ENCODE assay signal across 10 mouse cellular contexts in genomic region chr14:57706760-57707099, GRCm38 (mm10). TPM values are rescaled to one million over a fixed set of nuclear protein-coding genes. Genes with fewer than 3 reads are reported as not detected.
DNase-seq lines count a peak whose midpoint lies in the region; ATAC-seq and TF ChIP-seq lines count a peak whose summit lies in the region.
"Had no signal": no experiment of that assay in that cellular context is flagged by ENCODE, and none has a peak within 500 bp of the region (broad histone marks: within the 10 kb centered on the region; RNA-seq: fewer than 3 reads in every experiment).

No protein-coding gene starts in this region.

- TF ChIP-seq POLR2A in kidney, adult 2 months (IDR thresholded peaks at IDR 0.05; ENCODE audit: low read depth, low read length) = no peak

- ATAC-seq in embryonic facial prominence, embryonic 14.5 days (ENCODE audit: low read depth) = no peak
- ATAC-seq in midbrain, embryonic 16.5 days = peak; percentile 46
- ATAC-seq in erythroid progenitor cell, adult 5-6 weeks (replicated peaks; ENCODE audit: low FRiP score, poor library complexity, severe bottlenecking) = no peak

- no peak for DNase-seq in kidney, adult 2 months
- DNase-seq in kidney, postnatal 25 days = no peak
- peak; percentile 1 for DNase-seq in embryonic facial prominence, embryonic 14.5 days (ENCODE audit: low spot score)
- peak; percentile 44 to 72 for DNase-seq in frontal cortex, adult 2 months (ENCODE audit: extremely low spot score in 1 of 2, low spot score in 1 of 2)
- DNase-seq in adrenal gland, adult (ENCODE audit: inconsistent age in 2 of 2, low spot score in 1 of 2) = no peak
- DNase-seq in thymus, postnatal 36 days = no peak

- no peaks in the 10 kb centered on the region for H3K27me3 ChIP-seq in kidney, adult 2 months (replicated peaks; ENCODE audit: control insufficient read depth, insufficient read depth, low read length)
- H3K27me3 ChIP-seq in embryonic facial prominence, embryonic 14.5 days (replicated peaks; ENCODE audit: control insufficient read depth, insufficient read depth, low read length) = no peaks in the 10 kb centered on the region
- no peaks in the 10 kb centered on the region for H3K27me3 ChIP-seq in midbrain, embryonic 16.5 days (ENCODE audit: control insufficient read depth, insufficient read depth, low read depth, low read length)

- 0 out of 2 replicates have a peak overlapping the region, but pooled peaks have one; percentile 24 for H3K27ac ChIP-seq in kidney, adult 2 months (ENCODE audit: insufficient read depth, low read depth, low read length)
- no peak overlapping the region for H3K27ac ChIP-seq in embryonic facial prominence, embryonic 14.5 days (replicated peaks; ENCODE audit: low read depth, low read length)
- H3K27ac ChIP-seq in midbrain, embryonic 16.5 days (ENCODE audit: low read length) = peak overlapping the region; percentile 66

- 57% methylated on average over 4 of the region's 4 CpGs for WGBS in kidney, adult 2 months
- 87% methylated on average over 4 of the region's 4 CpGs for WGBS in embryonic facial prominence, embryonic 14.5 days
- 53% methylated on average over 4 of the region's 4 CpGs for WGBS in midbrain, embryonic 16.5 days

- no peaks in the 10 kb centered on the region; the same call in 1 of the 2 replicates for H3K4me1 ChIP-seq in kidney, adult 2 months (ENCODE audit: control insufficient read depth, insufficient read depth, low read length)
- H3K4me1 ChIP-seq in embryonic facial prominence, embryonic 14.5 days (ENCODE audit: control insufficient read depth, insufficient read depth, low read length) = peaks cover 13% of the 10 kb centered on the region; the same call in 1 of the 2 replicates
- peaks cover 22% of the 10 kb centered on the region for H3K4me1 ChIP-seq in midbrain, embryonic 16.5 days (ENCODE audit: control insufficient read depth, insufficient read depth, low read length)

- H3K9ac ChIP-seq in embryonic facial prominence, embryonic 14.5 days (ENCODE audit: low read depth, low read length) = no peak overlapping the region
- H3K9ac ChIP-seq in midbrain, embryonic 16.5 days (ENCODE audit: low read depth, low read length) = no peak overlapping the region

- no peak overlapping the region for H3K4me3 ChIP-seq in kidney, adult 2 months (ENCODE audit: insufficient read depth, low read depth, low read length)
- no peak overlapping the region for H3K4me3 ChIP-seq in embryonic facial prominence, embryonic 14.5 days (ENCODE audit: low read depth, low read length)
- H3K4me3 ChIP-seq in midbrain, embryonic 16.5 days (ENCODE audit: low read depth, low read length) = no peak overlapping the region

- no peaks in the 10 kb centered on the region for H3K9me3 ChIP-seq in embryonic facial prominence, embryonic 14.5 days (ENCODE audit: control insufficient read depth, low read length)
- H3K9me3 ChIP-seq in midbrain, embryonic 16.5 days (replicated peaks; ENCODE audit: control insufficient read depth, low read length, poor library complexity, severe bottlenecking) = no peaks in the 10 kb centered on the region

- no peaks in the 10 kb centered on the region for H3K36me3 ChIP-seq in kidney, adult 2 months (ENCODE audit: control insufficient read depth, insufficient read depth, low read length)
- peaks cover 20% of the 10 kb centered on the region; the same call in 1 of the 2 replicates for H3K36me3 ChIP-seq in embryonic facial prominence, embryonic 14.5 days (ENCODE audit: control insufficient read depth, insufficient read depth, low read length)
- no peaks in the 10 kb centered on the region for H3K36me3 ChIP-seq in midbrain, embryonic 16.5 days (ENCODE audit: control insufficient read depth, insufficient read depth, low read length)

- H3K4me2 ChIP-seq in embryonic facial prominence, embryonic 14.5 days (ENCODE audit: low read depth, low read length) = no peak overlapping the region
- no peak overlapping the region for H3K4me2 ChIP-seq in midbrain, embryonic 16.5 days (ENCODE audit: low read length)

- TF ChIP-seq CTCF in kidney, adult 2 months (conservative IDR thresholded peaks at IDR 0.05; ENCODE audit: insufficient read depth, insufficient read length, low read depth, low read length) = no peak

RNA-seq across cellular contexts. Expression of gene Gm49361, which starts 39.2 kb away (rescaled TPM):
- not detected in 2 replicates for polyA plus RNA-seq in kidney, adult 2 months (2012; rRNA removed)
- polyA plus RNA-seq in embryonic facial prominence, embryonic 14.5 days (2014; fragmentation: Nextera tagmentation; extraction: Ambion mirVana) = not detected in 2 replicates
- polyA plus RNA-seq in frontal cortex, adult 2 months (2012; rRNA removed) = not detected in 2 replicates
- not detected in 2 replicates for polyA plus RNA-seq in midbrain, embryonic 16.5 days (2015; fragmentation: Nextera tagmentation; extraction: Ambion mirVana)
- not detected in 2 replicates for total RNA-seq in erythroid progenitor cell, adult 5-6 weeks (2015; ENCODE audit: low replicate concordance)
- not detected in 2 replicates for total RNA-seq in erythroid progenitor cell, adult 5-6 weeks (2017; ENCODE audit: low replicate concordance)
- total RNA-seq: adrenal gland, postnatal 25 days; liver, adult 2 months had no signal
- polyA plus RNA-seq: liver, adult 2 months had no signal

RNA-seq across cellular contexts. Expression of gene Xpo4, which starts 41.5 kb away (rescaled TPM):
- 2.8 and 3.4 TPM in 2 replicates for polyA plus RNA-seq in kidney, adult 2 months (2012; rRNA removed)
- polyA plus RNA-seq in embryonic facial prominence, embryonic 14.5 days (2014; fragmentation: Nextera tagmentation; extraction: Ambion mirVana) = 23.0 and 26.5 TPM in 2 replicates
- polyA plus RNA-seq in frontal cortex, adult 2 months (2012; rRNA removed) = 6.8 and 8.0 TPM in 2 replicates
- 10.5 and 12.2 TPM in 2 replicates for polyA plus RNA-seq in midbrain, embryonic 16.5 days (2015; fragmentation: Nextera tagmentation; extraction: Ambion mirVana)
- total RNA-seq in erythroid progenitor cell, adult 5-6 weeks (2015; ENCODE audit: low replicate concordance) = 20.5 and 23.1 TPM in 2 replicates
- total RNA-seq in erythroid progenitor cell, adult 5-6 weeks (2017; ENCODE audit: low replicate concordance) = 39.3 and 75.2 TPM in 2 replicates

RNA-seq across cellular contexts. Expression of gene Lats2, which starts 51.5 kb away (rescaled TPM):
- polyA plus RNA-seq in kidney, adult 2 months (2012; rRNA removed) = 31.1 and 35.9 TPM in 2 replicates
- 22.7 and 23.9 TPM in 2 replicates for polyA plus RNA-seq in embryonic facial prominence, embryonic 14.5 days (2014; fragmentation: Nextera tagmentation; extraction: Ambion mirVana)
- 14.7 and 15.3 TPM in 2 replicates for polyA plus RNA-seq in frontal cortex, adult 2 months (2012; rRNA removed)
- 5.2 and 5.5 TPM in 2 replicates for polyA plus RNA-seq in midbrain, embryonic 16.5 days (2015; fragmentation: Nextera tagmentation; extraction: Ambion mirVana)
- 24.9 and 33.5 TPM in 2 replicates for total RNA-seq in erythroid progenitor cell, adult 5-6 weeks (2015; ENCODE audit: low replicate concordance)
- 38.4 and 38.9 TPM in 2 replicates for total RNA-seq in erythroid progenitor cell, adult 5-6 weeks (2017; ENCODE audit: low replicate concordance)

Comparison
In these comparisons a context has a peak if more than half of its experiments do, and no peak if none do; other contexts are left out.
1. DNase-seq: peak in embryonic facial prominence, embryonic 14.5 days (single experiment) and frontal cortex, adult 2 months (2 of 2); none in kidney, adult 2 months (single experiment), kidney, postnatal 25 days (0 of 2), adrenal gland, adult (0 of 2) and thymus, postnatal 36 days (0 of 2).